In genomic region chr3:116861223-116861539, GRCm38 (mm10) we compare ENCODE assay signal across 8 mouse cellular contexts. TPM values are rescaled to one million over a fixed set of nuclear protein-coding genes. Genes with fewer than 3 reads are reported as not detected.
DNase-seq lines count a peak whose midpoint lies in the region; ATAC-seq and TF ChIP-seq lines count a peak whose summit lies in the region.

No protein-coding gene starts in this region.

- no peaks in the 10 kb centered on the region for H3K36me3 ChIP-seq in kidney, postnatal 0 days (ENCODE audit: insufficient read depth, low read length)
- no peaks in the 10 kb centered on the region for H3K36me3 ChIP-seq in hindbrain, embryonic 15.5 days
- no peaks in the 10 kb centered on the region for H3K36me3 ChIP-seq in midbrain, embryonic 14.5 days (ENCODE audit: control insufficient read depth, insufficient read depth, low read length)

- peak overlapping the region; percentile 44 for H3K4me3 ChIP-seq in kidney, postnatal 0 days (replicated peaks; ENCODE audit: low read depth, low read length)
- peak overlapping the region; percentile 98 for H3K4me3 ChIP-seq in brown adipose tissue, adult 24 weeks (ENCODE audit: insufficient read depth, low read depth, low read length)
- H3K4me3 ChIP-seq in hindbrain, embryonic 15.5 days, result peak overlapping the region; percentile 51
- H3K4me3 ChIP-seq in midbrain, embryonic 14.5 days (replicated peaks; ENCODE audit: low read depth, low read length), result peak overlapping the region; percentile 48

- peak overlapping the region; percentile 79 for H3K4me2 ChIP-seq in kidney, postnatal 0 days (ENCODE audit: low read length)
- H3K4me2 ChIP-seq in hindbrain, embryonic 15.5 days, result peak overlapping the region; percentile 96
- peak overlapping the region; percentile 90 for H3K4me2 ChIP-seq in midbrain, embryonic 14.5 days (ENCODE audit: low read length)

- no peaks in the 10 kb centered on the region for H3K27me3 ChIP-seq in kidney, postnatal 0 days (ENCODE audit: insufficient read depth, low read length)
- H3K27me3 ChIP-seq in hindbrain, embryonic 15.5 days, result 0 out of 2 replicates have a peak, but pooled peaks cover 2% of the 10 kb centered on the region
- H3K27me3 ChIP-seq in midbrain, embryonic 14.5 days (ENCODE audit: control insufficient read depth, insufficient read depth, low read length), result no peaks in the 10 kb centered on the region

- DNase-seq in kidney, postnatal 0 days (ENCODE audit: low spot score), result peak; percentile 17
- DNase-seq in kidney, postnatal 14 days, result no peak
- no peak for DNase-seq in midbrain, embryonic 14.5 days
- no peak for DNase-seq in layer of hippocampus, adult 9-10 months (ENCODE audit: low spot score)
- no peak for DNase-seq in right cerebral cortex, postnatal 10 days (ENCODE audit: low spot score in 2 of 2)

- peak overlapping the region; percentile 52 for H3K9ac ChIP-seq in kidney, postnatal 0 days (ENCODE audit: low read depth, low read length)
- H3K9ac ChIP-seq in hindbrain, embryonic 15.5 days, result peak overlapping the region; percentile 34
- peak overlapping the region; percentile 51 for H3K9ac ChIP-seq in midbrain, embryonic 14.5 days (replicated peaks; ENCODE audit: low read length)

- H3K27ac ChIP-seq in kidney, postnatal 0 days, result peak overlapping the region; percentile 70
- no peak overlapping the region for H3K27ac ChIP-seq in brown adipose tissue, adult 24 weeks (replicated peaks; ENCODE audit: low read depth, low read length)
- H3K27ac ChIP-seq in hindbrain, embryonic 15.5 days (replicated peaks), result peak overlapping the region; percentile 58
- H3K27ac ChIP-seq in midbrain, embryonic 14.5 days (replicated peaks; ENCODE audit: low read depth, low read length), result no peak overlapping the region

- H3K9me3 ChIP-seq in kidney, postnatal 0 days (replicated peaks; ENCODE audit: low read length), result no peaks in the 10 kb centered on the region
- no peaks in the 10 kb centered on the region for H3K9me3 ChIP-seq in hindbrain, embryonic 15.5 days
- H3K9me3 ChIP-seq in midbrain, embryonic 14.5 days (ENCODE audit: control insufficient read depth, low read length), result no peaks in the 10 kb centered on the region

- ATAC-seq in kidney, postnatal 0 days (replicated peaks; ENCODE audit: low FRiP score, low read depth), result peak; percentile 41; the same call in 1 of the 2 replicates
- ATAC-seq in hindbrain, embryonic 15.5 days (ENCODE audit: low FRiP score, low read depth), result peak; percentile 79
- ATAC-seq in midbrain, embryonic 14.5 days (ENCODE audit: low FRiP score, low TSS enrichment), result peak; percentile 69; the same call in 1 of the 2 replicates
- no peak for ATAC-seq in granulocyte monocyte progenitor cell, adult 5-6 weeks (replicated peaks; ENCODE audit: poor library complexity, severe bottlenecking)

- WGBS in kidney, postnatal 0 days, result 9% methylated on average over 4 of the region's 4 CpGs
- 14% methylated on average over 4 of the region's 4 CpGs for WGBS in hindbrain, embryonic 15.5 days
- WGBS in midbrain, embryonic 14.5 days, result 12% methylated on average over 4 of the region's 4 CpGs

- H3K4me1 ChIP-seq in kidney, postnatal 0 days (replicated peaks; ENCODE audit: insufficient read depth, low read length), result no peaks in the 10 kb centered on the region
- H3K4me1 ChIP-seq in brown adipose tissue, adult 24 weeks (ENCODE audit: control insufficient read depth, insufficient read depth, insufficient read length, low read length), result peaks cover 3% of the 10 kb centered on the region; the same call in 1 of the 2 replicates
- peaks cover 4% of the 10 kb centered on the region; the same call in 1 of the 2 replicates for H3K4me1 ChIP-seq in hindbrain, embryonic 15.5 days (replicated peaks)
- no peaks in the 10 kb centered on the region for H3K4me1 ChIP-seq in midbrain, embryonic 14.5 days (ENCODE audit: control insufficient read depth, insufficient read depth, low read length)

- TF ChIP-seq CTCF in kidney, postnatal 0 days (IDR thresholded peaks at IDR 0.05; ENCODE audit: low read depth), result no peak

RNA-seq across cellular contexts. Expression of gene Frrs1, which starts 1.9 kb away (rescaled TPM):
- 21.6 and 21.7 TPM in 2 replicates for polyA plus RNA-seq in kidney, postnatal 0 days (2015; fragmentation: Nextera tagmentation; extraction: Ambion mirVana)
- 5.1 and 8.2 TPM in 2 replicates for polyA plus RNA-seq in brown adipose tissue, adult 24 weeks (2012; ENCODE audit: insufficient read depth, insufficient read length, missing spikeins)
- polyA plus RNA-seq in hindbrain, embryonic 15.5 days (2015; fragmentation: Nextera tagmentation; extraction: Ambion mirVana), result 5.5 and 6.6 TPM in 2 replicates
- polyA plus RNA-seq in midbrain, embryonic 14.5 days (2014; fragmentation: Nextera tagmentation; extraction: Ambion mirVana), result 4.0 and 5.6 TPM in 2 replicates
- total RNA-seq in granulocyte monocyte progenitor cell, adult 5-6 weeks (2014; fragmentation: Nextera tagmentation), result 77.3 and 86.5 TPM in 2 replicates
- 40.2 and 56.2 TPM in 2 replicates for total RNA-seq in granulocyte monocyte progenitor cell, adult 5-6 weeks (2017)

RNA-seq across cellular contexts. Expression of gene Agl, which starts 53.2 kb away (rescaled TPM):
- 12.8 and 12.9 TPM in 2 replicates for polyA plus RNA-seq in kidney, postnatal 0 days (2015; fragmentation: Nextera tagmentation; extraction: Ambion mirVana)
- 68.4 and 87.7 TPM in 2 replicates for polyA plus RNA-seq in brown adipose tissue, adult 24 weeks (2012; ENCODE audit: insufficient read depth, insufficient read length, missing spikeins)
- polyA plus RNA-seq in hindbrain, embryonic 15.5 days (2015; fragmentation: Nextera tagmentation; extraction: Ambion mirVana), result 13.9 and 15.0 TPM in 2 replicates
- 12.3 and 17.4 TPM in 2 replicates for polyA plus RNA-seq in midbrain, embryonic 14.5 days (2014; fragmentation: Nextera tagmentation; extraction: Ambion mirVana)
- total RNA-seq in granulocyte monocyte progenitor cell, adult 5-6 weeks (2014; fragmentation: Nextera tagmentation), result 21.0 and 26.1 TPM in 2 replicates
- 11.1 and 12.5 TPM in 2 replicates for total RNA-seq in granulocyte monocyte progenitor cell, adult 5-6 weeks (2017)

Comparison
In these comparisons a context has a peak if more than half of its experiments do, and no peak if none do; other contexts are left out.
1. H3K27ac ChIP-seq: peak in kidney, postnatal 0 days (single experiment) and hindbrain, embryonic 15.5 days (single experiment); none in brown adipose tissue, adult 24 weeks (single experiment) and midbrain, embryonic 14.5 days (single experiment).
2. H3K4me3 ChIP-seq: peak in every context shown above with its lines; median percentile 98 in brown adipose tissue, adult 24 weeks; 51 in hindbrain, embryonic 15.5 days; 48 in midbrain, embryonic 14.5 days; 44 in kidney, postnatal 0 days.
3. Peak in every context shown above with its lines, with median percentiles within 50 percentile points of each other: H3K4me2 ChIP-seq and H3K9ac ChIP-seq.